Mouse (Mus musculus): ENCODE measurements at regions not wholly inside any gene's neighbourhood (a gene's known extent, or its start where the extent isn't known, plus 50 kb on each side); places are given as distances from the start of the nearest gene placed in this dataset.

DNA sequence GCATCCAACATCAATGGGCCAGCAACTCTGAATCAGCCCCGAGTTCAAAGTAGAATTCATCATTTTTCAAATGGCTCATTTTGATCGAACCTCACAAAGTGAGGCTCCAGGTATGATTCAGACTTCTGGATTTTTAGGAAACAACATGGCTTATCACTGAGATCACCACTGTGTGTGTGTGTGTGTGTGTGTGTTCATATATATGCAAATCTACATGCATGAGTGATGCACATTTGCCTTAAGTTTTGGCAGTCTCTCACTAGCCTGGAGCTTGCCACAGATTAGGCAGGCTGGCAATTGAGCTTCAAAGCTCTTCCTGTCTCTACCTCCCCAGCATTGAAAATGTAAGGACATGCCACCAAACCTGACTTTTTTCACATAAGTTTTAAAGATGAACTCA lies 195.1 kb upstream of the Mindy3 start:
- H3K36me3 ChIP-seq (ENCODE audit: insufficient read depth, low read length) = no peaks in the 10 kb centered on the region
- no peaks in the 10 kb centered on the region for H3K4me1 ChIP-seq (replicated peaks; ENCODE audit: insufficient read depth, low read length)
- no peak overlapping the region for H3K9ac ChIP-seq (ENCODE audit: low read depth, low read length)
- DNase-seq (ENCODE audit: low spot score) (no peak), ATAC-seq (replicated peaks; ENCODE audit: low FRiP score, low read depth) (no peak)
- WGBS = 85% methylated on average over 2 of the region's 2 CpGs
- TF ChIP-seq CTCF (IDR thresholded peaks at IDR 0.05; ENCODE audit: low read depth) = no peak
- no peaks in the 10 kb centered on the region for H3K9me3 ChIP-seq (replicated peaks; ENCODE audit: low read length)
- H3K4me2 ChIP-seq (ENCODE audit: low read length) = no peak overlapping the region
- H3K4me3 ChIP-seq (replicated peaks; ENCODE audit: low read depth, low read length) = no peak overlapping the region
- no peaks in the 10 kb centered on the region for H3K27me3 ChIP-seq (ENCODE audit: insufficient read depth, low read length)
- H3K27ac ChIP-seq = no peak overlapping the region

DNA sequence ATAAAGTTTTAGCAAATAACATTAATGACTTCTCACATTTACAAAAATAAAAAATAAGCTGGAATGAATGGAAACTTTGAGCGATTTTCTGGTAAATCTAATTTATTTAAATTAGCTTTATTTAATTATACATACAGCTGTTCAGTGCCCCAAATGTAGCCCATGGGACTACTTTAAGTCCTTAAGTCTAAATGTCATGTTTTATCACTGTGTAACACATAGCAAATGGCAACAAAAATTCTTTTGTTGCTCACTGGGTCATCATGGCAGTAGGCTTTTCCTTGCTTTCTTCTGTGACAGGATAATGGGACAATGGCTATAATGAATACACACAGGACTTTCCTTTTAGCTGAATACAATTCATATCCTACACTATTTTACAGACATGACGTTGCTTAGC lies 194.6 kb upstream of the Mindy3 start:
- ATAC-seq (replicated peaks; ENCODE audit: low FRiP score, low read depth) (no peak), DNase-seq (ENCODE audit: low spot score) (no peak)
- no peaks in the 10 kb centered on the region for H3K9me3 ChIP-seq (replicated peaks; ENCODE audit: low read length)
- no peak overlapping the region for H3K4me2 ChIP-seq (ENCODE audit: low read length)
- H3K9ac ChIP-seq (ENCODE audit: low read depth, low read length) = no peak overlapping the region
- H3K4me1 ChIP-seq (replicated peaks; ENCODE audit: insufficient read depth, low read length) = no peaks in the 10 kb centered on the region
- no peaks in the 10 kb centered on the region for H3K27me3 ChIP-seq (ENCODE audit: insufficient read depth, low read length)
- no peak overlapping the region for H3K4me3 ChIP-seq (replicated peaks; ENCODE audit: low read depth, low read length)
- H3K36me3 ChIP-seq (ENCODE audit: insufficient read depth, low read length) = no peaks in the 10 kb centered on the region
- TF ChIP-seq CTCF (IDR thresholded peaks at IDR 0.05; ENCODE audit: low read depth) = no peak
- no peak overlapping the region for H3K27ac ChIP-seq
- 82% methylated on average over 2 of the region's 2 CpGs for WGBS

DNA sequence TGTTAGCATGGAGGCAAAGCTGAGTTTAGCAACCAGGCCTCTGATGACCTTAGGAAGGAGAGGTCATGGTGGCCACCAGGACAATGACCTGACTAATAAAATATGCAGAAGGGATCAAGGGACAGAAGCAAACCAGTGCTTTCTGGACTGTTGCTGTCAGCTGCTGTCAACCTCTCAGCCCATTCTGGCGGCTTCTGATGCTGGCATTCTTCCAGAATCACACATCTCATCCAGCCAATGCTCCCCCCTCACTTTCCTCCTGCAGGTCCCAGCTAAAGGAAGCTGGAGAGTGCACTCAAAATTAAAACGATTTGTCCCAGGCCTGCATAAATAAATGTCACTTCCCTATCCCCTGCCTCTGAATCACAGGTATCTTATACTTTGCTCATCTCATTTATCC lies 163.3 kb upstream of the Mindy3 start:
- H3K36me3 ChIP-seq (ENCODE audit: insufficient read depth, low read length) = no peaks in the 10 kb centered on the region
- no peak overlapping the region for H3K27ac ChIP-seq
- no peak for DNase-seq (ENCODE audit: low spot score)
- 29% methylated on average over 2 of the region's 2 CpGs for WGBS
- no peak overlapping the region for H3K9ac ChIP-seq (ENCODE audit: low read depth, low read length)
- ATAC-seq (replicated peaks; ENCODE audit: low FRiP score, low read depth) = no peak
- no peaks in the 10 kb centered on the region for H3K27me3 ChIP-seq (ENCODE audit: insufficient read depth, low read length)
- H3K4me2 ChIP-seq (ENCODE audit: low read length) = no peak overlapping the region
- no peak for TF ChIP-seq CTCF (IDR thresholded peaks at IDR 0.05; ENCODE audit: low read depth)
- H3K4me1 ChIP-seq (replicated peaks; ENCODE audit: insufficient read depth, low read length) = no peaks in the 10 kb centered on the region
- H3K9me3 ChIP-seq (replicated peaks; ENCODE audit: low read length) = no peaks in the 10 kb centered on the region
- H3K4me3 ChIP-seq (replicated peaks; ENCODE audit: low read depth, low read length) = no peak overlapping the region

DNA sequence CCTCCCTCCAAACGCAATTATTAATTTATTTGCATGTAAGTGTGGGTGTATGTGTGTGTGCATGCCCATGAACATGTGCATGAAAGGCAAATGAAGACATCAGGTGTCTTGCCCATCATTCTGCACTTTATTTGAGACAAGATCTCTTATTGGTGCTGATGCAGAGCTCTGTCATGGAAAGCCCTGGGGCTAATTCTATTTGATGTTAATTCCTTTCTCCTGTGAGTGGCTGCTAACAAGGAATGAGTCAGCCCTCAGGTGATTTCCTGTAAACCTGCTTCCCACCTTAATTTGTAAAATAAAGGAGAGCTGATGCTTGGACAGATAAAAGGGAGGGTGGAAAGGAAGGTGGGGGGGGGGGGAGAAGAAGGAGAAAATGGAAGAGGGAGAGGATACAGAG lies 138.5 kb upstream of the Mindy3 start:
- Histone ChIP-seq H3K4me1 (replicated peaks; ENCODE audit: insufficient read depth, low read length) (no peaks in the 10 kb centered on the region), H3K9me3 (replicated peaks; ENCODE audit: low read length) (no peaks in the 10 kb centered on the region), H3K9ac (ENCODE audit: low read depth, low read length) (no peak overlapping the region), H3K4me2 (ENCODE audit: low read length) (no peak overlapping the region), H3K27me3 (ENCODE audit: insufficient read depth, low read length) (no peaks in the 10 kb centered on the region), H3K36me3 (ENCODE audit: insufficient read depth, low read length) (no peaks in the 10 kb centered on the region), H3K4me3 (replicated peaks; ENCODE audit: low read depth, low read length) (no peak overlapping the region), H3K27ac (no peak overlapping the region)
- no peak for TF ChIP-seq CTCF (IDR thresholded peaks at IDR 0.05; ENCODE audit: low read depth)
- ATAC-seq (replicated peaks; ENCODE audit: low FRiP score, low read depth) (no peak), DNase-seq (ENCODE audit: low spot score) (no peak)
- 39% methylated on average over 1 of the region's 1 CpGs for WGBS

DNA sequence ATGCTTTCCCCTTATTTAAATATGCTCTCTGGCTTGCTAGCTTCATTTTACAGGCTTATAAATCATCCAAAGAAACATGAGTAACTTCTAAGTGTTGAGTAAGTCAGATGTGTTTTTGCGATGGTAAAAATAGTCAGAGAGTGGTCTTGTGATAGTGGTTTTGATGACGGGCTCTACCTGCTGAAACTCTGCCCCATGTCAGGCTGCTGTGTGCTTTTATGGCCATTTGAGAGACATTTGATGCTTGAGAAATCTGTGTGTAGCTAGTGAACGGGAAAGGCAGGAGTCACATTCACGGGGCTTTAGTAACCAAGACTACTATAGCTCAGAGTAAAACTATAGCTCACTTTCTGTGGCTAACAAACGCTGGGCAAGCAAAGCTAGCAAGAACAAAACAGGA lies 103.1 kb upstream of the Mindy3 start:
- no peaks in the 10 kb centered on the region for H3K27me3 ChIP-seq (ENCODE audit: insufficient read depth, low read length)
- no peak overlapping the region for H3K4me3 ChIP-seq (replicated peaks; ENCODE audit: low read depth, low read length)
- no peak overlapping the region for H3K27ac ChIP-seq
- H3K9ac ChIP-seq (ENCODE audit: low read depth, low read length) = no peak overlapping the region
- H3K4me2 ChIP-seq (ENCODE audit: low read length) = no peak overlapping the region
- WGBS = 24% methylated on average over 5 of the region's 5 CpGs
- DNase-seq (ENCODE audit: low spot score) = peak; percentile 23
- H3K36me3 ChIP-seq (ENCODE audit: insufficient read depth, low read length) = no peaks in the 10 kb centered on the region
- H3K9me3 ChIP-seq (replicated peaks; ENCODE audit: low read length) = no peaks in the 10 kb centered on the region
- H3K4me1 ChIP-seq (replicated peaks; ENCODE audit: insufficient read depth, low read length) = no peaks in the 10 kb centered on the region
- no peak for ATAC-seq (replicated peaks; ENCODE audit: low FRiP score, low read depth)
- no peak for TF ChIP-seq CTCF (IDR thresholded peaks at IDR 0.05; ENCODE audit: low read depth)

DNA sequence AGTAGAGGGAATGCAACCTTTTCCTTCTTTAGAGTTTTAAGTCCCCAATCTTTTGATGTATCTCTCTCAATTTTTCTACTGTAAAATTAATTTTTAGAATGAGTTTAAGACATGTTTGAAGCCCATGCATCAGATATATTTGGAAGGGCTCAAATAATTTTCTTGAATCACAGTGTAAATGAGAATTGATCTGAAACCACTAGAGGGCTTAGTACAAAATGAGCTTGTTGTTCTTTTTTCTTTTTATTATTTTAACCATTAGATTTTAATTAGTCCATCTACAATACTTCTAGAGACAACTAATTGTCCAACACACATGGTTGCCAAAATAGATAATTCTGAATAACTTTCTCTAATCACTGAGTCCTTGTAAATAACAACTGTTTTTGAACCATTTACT lies 102.5 kb upstream of the Mindy3 start:
- Histone ChIP-seq H3K4me1 (replicated peaks; ENCODE audit: insufficient read depth, low read length) (no peaks in the 10 kb centered on the region), H3K27ac (no peak overlapping the region), H3K9me3 (replicated peaks; ENCODE audit: low read length) (no peaks in the 10 kb centered on the region), H3K4me2 (ENCODE audit: low read length) (no peak overlapping the region), H3K36me3 (ENCODE audit: insufficient read depth, low read length) (no peaks in the 10 kb centered on the region), H3K4me3 (replicated peaks; ENCODE audit: low read depth, low read length) (no peak overlapping the region), H3K27me3 (ENCODE audit: insufficient read depth, low read length) (no peaks in the 10 kb centered on the region), H3K9ac (ENCODE audit: low read depth, low read length) (no peak overlapping the region)
- DNase-seq (ENCODE audit: low spot score) (peak; percentile 19), ATAC-seq (replicated peaks; ENCODE audit: low FRiP score, low read depth) (no peak)
- TF ChIP-seq CTCF (IDR thresholded peaks at IDR 0.05; ENCODE audit: low read depth) = 0 out of 2 replicates have a peak, but pooled peaks have one; percentile 10

DNA sequence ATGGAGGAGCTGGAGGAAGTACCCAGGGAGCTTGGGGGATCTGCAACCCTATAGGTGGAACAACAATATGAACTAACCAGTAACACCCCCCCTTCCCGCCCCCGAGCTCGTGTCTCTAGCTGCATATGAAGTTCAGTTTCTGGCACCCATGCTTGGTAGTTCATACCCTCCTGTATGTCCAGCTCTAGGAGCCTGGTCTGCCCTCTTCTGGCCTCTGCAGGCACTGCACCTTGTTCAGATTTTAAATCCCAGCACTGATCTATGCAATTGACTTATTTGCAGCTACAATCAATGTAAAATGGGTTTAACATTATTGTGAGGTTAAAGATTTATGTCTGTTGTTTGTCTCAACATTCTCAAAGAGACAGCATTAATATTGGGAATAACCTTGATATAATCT lies 73.1 kb upstream of the Mindy3 start:
- DNase-seq (ENCODE audit: low spot score) = no peak
- H3K4me1 ChIP-seq (replicated peaks; ENCODE audit: insufficient read depth, low read length) = no peaks in the 10 kb centered on the region
- no peaks in the 10 kb centered on the region for H3K36me3 ChIP-seq (ENCODE audit: insufficient read depth, low read length)
- H3K27ac ChIP-seq = no peak overlapping the region
- H3K4me3 ChIP-seq (replicated peaks; ENCODE audit: low read depth, low read length) = no peak overlapping the region
- no peak for ATAC-seq (replicated peaks; ENCODE audit: low FRiP score, low read depth)
- no peak overlapping the region for H3K9ac ChIP-seq (ENCODE audit: low read depth, low read length)
- TF ChIP-seq CTCF (IDR thresholded peaks at IDR 0.05; ENCODE audit: low read depth) = peak; percentile 50
- H3K4me2 ChIP-seq (ENCODE audit: low read length) = no peak overlapping the region
- no peaks in the 10 kb centered on the region for H3K27me3 ChIP-seq (ENCODE audit: insufficient read depth, low read length)
- H3K9me3 ChIP-seq (replicated peaks; ENCODE audit: low read length) = no peaks in the 10 kb centered on the region
- 82% methylated on average over 3 of the region's 3 CpGs for WGBS

Measured in kidney, postnatal 0 days (tissue).